Mouse (Mus musculus): Measurements from ENCODE around the gene Has3. TPM values are rescaled to one million over a fixed set of nuclear protein-coding genes. Genes with fewer than 3 reads are reported as not detected.
"Not testable (repeated sequence)": the region's sequence is repeated elsewhere in the genome, so short reads cannot be mapped to it uniquely, and the experiment has no call there.

Has3 gene
- total RNA-seq, 2 experiments from 2014 or later: not detected

- ATAC-seq (replicated peaks; ENCODE audit: low FRiP score, poor library complexity, severe bottlenecking): not testable (repeated sequence)
Measured at GRCm38 (mm10) chr8:106884094-106884493, 14.1 kb downstream of the Has3 start.

DNA sequence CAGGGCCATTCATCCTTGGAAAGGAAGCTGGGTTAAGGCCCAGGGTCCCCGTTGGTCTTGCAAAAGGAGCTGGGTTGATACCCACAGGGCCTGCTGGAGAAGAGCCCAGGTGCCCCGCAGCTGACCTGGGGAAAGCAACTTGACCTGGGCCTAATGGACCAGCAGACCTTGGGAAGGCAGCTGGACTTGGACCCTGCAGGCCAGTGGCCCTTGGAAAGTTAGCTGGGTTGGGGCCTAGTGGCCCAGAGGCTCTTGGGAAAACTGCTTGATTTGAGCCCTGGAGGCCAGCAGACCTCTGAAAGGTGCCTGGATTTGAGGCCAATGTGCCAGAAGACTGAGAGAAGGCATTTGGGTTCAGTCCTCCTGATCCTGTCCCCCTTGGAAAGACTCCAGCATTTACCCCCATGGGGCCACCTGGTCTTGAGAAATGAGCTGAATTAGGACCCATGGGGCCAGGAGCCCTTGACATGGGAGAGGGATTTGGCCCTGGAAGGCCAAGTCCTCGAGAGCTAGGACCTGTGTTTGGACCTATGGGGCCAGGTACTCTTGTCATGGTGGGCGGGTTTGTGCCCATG, 14.9 kb downstream of the Has3 start:
- ATAC-seq (replicated peaks; ENCODE audit: low FRiP score, poor library complexity, severe bottlenecking): not testable (repeated sequence)

GRCm38 (mm10) chr8:106887336-106888189, 17.5 kb downstream of the Has3 start:
- 0 out of 2 replicates have a peak, but pooled peaks have one; percentile 45 for ATAC-seq (replicated peaks; ENCODE audit: low FRiP score, poor library complexity, severe bottlenecking)

DNA sequence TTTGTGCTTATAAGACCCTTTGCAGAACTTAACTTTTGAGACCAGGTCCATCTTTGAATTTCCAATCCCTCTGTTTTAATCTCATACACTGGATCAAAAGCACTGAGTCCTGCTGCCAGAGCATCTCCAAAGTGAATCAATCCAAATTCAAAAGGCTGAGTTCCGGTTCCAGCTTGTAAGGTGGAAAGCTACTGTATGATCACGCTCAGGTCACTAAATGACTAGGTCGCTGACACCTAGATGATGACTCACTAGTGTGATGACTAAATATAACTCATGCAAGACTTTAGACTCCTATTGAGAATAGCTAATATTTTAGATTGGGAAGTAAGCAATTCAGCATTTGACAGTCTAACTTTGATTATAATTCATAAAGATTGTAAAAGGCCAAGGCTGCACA, 18.8 kb downstream of the Has3 start:
- no peak for ATAC-seq (replicated peaks; ENCODE audit: low FRiP score, poor library complexity, severe bottlenecking)

GRCm38 (mm10) chr8:106892210-106892805, 22.3 kb downstream of the Has3 start:
- ATAC-seq (replicated peaks; ENCODE audit: low FRiP score, poor library complexity, severe bottlenecking): 0 out of 2 replicates have a peak, but pooled peaks have one; percentile 33

DNA sequence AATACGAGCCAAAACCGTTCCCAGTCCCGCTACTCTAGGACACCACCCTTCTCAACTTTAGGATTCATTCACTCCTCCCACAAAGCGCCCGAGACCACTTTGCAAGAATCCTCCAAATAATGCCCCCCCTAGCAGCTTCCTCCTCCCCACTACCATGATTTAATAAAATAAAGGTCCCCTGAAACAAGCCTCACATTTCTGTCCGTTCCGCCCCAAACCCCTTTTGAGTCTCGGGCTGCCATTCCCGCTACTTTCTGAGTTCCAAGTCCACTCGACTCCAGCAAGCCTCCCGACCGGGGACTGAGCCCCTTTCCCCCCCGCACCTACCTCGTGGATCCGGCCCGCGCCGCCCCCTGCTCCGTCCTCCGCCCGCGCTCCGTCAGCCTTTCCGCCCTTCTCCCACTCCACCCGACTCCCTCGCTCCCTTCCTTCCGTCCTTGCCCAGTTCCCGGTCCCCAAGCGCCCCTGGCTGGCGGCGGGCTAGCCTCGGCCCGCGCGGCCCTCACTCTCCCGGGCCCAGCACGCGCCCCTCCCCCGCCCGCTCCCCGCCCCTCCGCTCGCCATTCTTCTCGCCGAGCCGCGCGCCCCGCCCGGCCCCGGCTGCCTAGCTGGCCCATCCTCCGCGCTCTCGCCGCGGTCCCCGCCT, 22.9 kb downstream of the Has3 start:
- peak; percentile 27 for ATAC-seq (replicated peaks; ENCODE audit: low FRiP score, poor library complexity, severe bottlenecking)

DNA sequence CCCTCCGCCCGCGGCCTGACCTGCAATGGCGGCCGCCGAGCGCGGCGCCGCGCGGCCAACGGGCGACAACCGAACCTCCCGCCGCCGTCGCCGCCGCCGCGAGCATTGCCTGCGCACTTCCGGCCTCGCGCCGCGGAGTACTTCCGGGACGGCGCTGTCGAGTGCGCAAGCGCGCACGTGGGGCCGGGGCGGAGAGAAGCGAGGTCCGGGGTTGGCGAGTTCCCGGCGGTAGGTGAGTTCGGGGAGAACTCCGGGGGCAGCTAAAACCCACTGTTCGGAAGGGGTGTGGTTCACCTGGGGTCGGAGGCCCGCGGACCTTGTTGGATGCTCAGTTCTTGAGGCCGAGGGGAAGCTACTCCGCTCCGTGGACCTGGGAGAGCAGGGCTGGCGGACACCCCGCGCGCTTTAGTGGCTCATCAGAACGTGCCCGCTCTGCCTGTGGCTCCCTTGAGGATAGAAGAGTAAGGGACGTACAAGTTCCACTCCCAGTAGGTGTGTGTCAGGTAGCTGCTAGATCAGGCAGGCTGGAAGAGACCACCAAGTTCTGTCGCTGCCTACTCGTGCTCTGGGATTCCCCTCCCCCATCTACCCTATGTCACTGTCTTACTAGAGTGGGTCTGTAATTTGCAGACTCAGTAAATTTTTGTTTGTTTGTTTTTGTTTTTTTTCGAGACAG, 23.6 kb downstream of the Has3 start, which contains the start of gene Utp4:
Gene Utp4 (plus strand): TSS at position 156 of the 676 bp plus-strand sequence.
- ATAC-seq (replicated peaks; ENCODE audit: low FRiP score, poor library complexity, severe bottlenecking): peak; percentile 93

DNA sequence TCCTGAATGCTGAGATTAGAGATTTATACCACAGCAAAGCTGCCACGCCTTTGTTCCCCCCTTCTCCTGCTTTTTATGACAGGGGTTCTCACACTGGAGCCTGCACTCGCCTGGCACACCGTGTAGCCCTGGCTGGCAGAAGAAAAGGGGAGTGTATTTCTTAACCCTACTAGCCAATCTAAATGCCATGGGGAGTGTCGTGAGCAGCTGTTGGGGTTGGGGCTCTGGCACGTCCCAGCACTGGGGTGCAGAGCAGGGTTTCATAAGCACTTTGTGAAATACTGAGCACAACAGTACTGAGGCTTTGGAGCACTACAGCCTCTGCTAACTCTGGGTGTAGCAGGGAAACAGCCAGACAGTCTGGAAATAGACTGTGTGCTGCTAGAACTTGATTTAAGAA, 29.4 kb downstream of the Has3 start:
- no peak for ATAC-seq (replicated peaks; ENCODE audit: low FRiP score, poor library complexity, severe bottlenecking)

- ATAC-seq (replicated peaks; ENCODE audit: low FRiP score, poor library complexity, severe bottlenecking): 0 out of 2 replicates have a peak, but pooled peaks have one; percentile 39
Measured at GRCm38 (mm10) chr8:106905727-106906480, 35.9 kb downstream of the Has3 start.

- ATAC-seq (replicated peaks; ENCODE audit: low FRiP score, poor library complexity, severe bottlenecking): no peak
Measured at GRCm38 (mm10) chr8:106906635-106907034, 36.6 kb downstream of the Has3 start.

GRCm38 (mm10) chr8:106907450-106907849, 37.4 kb downstream of the Has3 start:
- no peak for ATAC-seq (replicated peaks; ENCODE audit: low FRiP score, poor library complexity, severe bottlenecking)

- ATAC-seq (replicated peaks; ENCODE audit: low FRiP score, poor library complexity, severe bottlenecking): no peak
Measured at GRCm38 (mm10) chr8:106908291-106908690, 38.2 kb downstream of the Has3 start.

DNA sequence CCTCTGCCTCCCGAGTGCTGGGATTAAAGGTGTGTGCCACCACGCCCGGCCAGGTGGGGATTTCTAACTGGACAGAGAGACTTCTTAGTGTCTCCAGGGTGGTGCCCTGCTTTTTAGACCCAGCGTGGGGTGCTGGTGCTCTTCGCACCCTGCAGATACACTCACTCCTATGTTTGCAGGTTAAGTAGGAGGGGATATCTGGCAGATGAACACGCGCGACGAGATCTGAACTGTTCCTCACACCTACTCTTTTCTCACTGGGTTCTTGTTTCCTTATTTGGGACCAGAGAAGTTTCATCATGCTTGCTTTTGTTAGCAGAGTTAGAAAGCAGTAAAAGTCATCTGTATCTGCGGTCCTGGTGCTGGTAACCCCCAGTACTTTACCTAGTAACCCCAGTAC, 43.6 kb downstream of the Has3 start:
- no peak for ATAC-seq (replicated peaks; ENCODE audit: low FRiP score, poor library complexity, severe bottlenecking)

DNA sequence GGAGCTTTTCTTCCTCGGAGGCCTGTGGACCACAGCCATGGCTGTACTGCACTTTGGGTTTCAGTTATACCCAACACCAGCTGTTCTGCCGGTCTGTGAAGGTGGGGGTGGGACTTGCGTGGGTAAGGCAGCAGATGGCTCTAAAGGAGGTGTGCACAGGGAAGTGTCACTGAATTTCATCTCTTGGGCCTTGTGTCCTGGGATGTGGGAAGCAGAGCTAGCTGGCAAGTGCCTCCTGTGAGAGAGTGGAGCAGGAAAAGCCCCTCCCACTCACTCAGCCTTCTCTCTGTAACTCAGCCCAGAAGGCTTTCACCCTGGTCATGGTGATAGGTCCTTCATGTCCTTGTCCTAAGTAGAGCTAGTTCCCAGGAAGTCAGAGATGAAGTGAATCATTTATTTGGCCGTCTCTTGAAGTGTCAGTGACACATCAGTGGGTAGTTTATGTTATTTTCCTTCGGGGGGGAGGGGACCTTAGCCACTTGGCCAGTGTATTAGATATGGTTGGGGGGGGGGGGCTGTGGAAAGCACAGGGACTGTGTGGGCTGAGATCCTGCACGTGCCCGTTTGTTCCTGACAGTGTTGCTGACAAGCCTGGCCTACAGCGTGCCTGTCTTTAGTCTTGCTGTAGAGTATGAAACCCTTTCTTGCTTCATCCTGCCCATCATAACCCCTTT, 49.8 kb downstream of the Has3 start:
- no peak for ATAC-seq (replicated peaks; ENCODE audit: low FRiP score, poor library complexity, severe bottlenecking)

GRCm38 (mm10) chr8:106920395-106920741, 50.3 kb downstream of the Has3 start:
- no peak for ATAC-seq (replicated peaks; ENCODE audit: low FRiP score, poor library complexity, severe bottlenecking)

GRCm38 (mm10) chr8:106924057-106924456, 54.0 kb downstream of the Has3 start:
- ATAC-seq (replicated peaks; ENCODE audit: low FRiP score, poor library complexity, severe bottlenecking): no peak

DNA sequence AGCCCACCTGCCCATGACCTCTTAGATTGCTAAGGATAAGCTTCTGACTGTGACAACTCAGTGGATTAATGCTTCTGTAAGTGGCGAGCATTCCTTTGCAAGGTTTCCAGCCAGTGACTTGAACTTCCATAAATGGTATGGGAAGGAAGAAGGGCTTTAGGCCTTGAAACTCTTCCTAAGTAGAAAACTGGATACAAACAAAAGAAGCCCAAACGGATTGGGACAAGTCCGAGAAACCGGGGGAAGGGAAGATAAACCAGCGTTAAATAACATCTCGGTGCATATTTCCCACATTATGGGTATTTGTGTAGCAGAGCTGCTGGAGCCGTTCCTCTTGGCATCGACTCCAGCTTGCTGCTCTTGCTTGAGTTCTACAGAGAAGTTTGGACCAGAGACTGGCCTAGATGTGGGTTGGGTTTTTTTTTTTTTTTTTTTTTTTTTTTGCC, 54.9 kb downstream of the Has3 start:
- no peak for ATAC-seq (replicated peaks; ENCODE audit: low FRiP score, poor library complexity, severe bottlenecking)

GRCm38 (mm10) chr8:106925446-106925845, 55.4 kb downstream of the Has3 start:
- no peak for ATAC-seq (replicated peaks; ENCODE audit: low FRiP score, poor library complexity, severe bottlenecking)

Data from erythroid progenitor cell, adult 5-6 weeks (primary cell).